Mouse (Mus musculus) cerebellum, adult 11 months (tissue): ENCODE measurements at regions not wholly inside any gene's neighbourhood (a gene's known extent, or its start where the extent isn't known, plus 50 kb on each side); places are given as distances from the start of the nearest gene placed in this dataset.
A peak's percentile ranks its signal among the peaks of the same experiment; 100 is the strongest.

Experiments used
- DNase-seq: peaks from one replicate; pipeline ENCODE4 v3.0.0; 2022

- DNase-seq, result no peak
Measured at GRCm38 (mm10) chr9:118204456-118204855, 54.5 kb upstream of the Cmc1 start.

GRCm38 (mm10) chr9:118206483-118206882, 56.5 kb upstream of the Cmc1 start:
- DNase-seq, result no peak

- DNase-seq, result no peak
Measured at GRCm38 (mm10) chr9:118219696-118220095, 69.7 kb upstream of the Cmc1 start.

GRCm38 (mm10) chr9:118221186-118221585, 71.2 kb upstream of the Cmc1 start:
- no peak for DNase-seq

- peak; percentile 62 for DNase-seq
Measured at GRCm38 (mm10) chr9:118227401-118228061, 77.6 kb upstream of the Cmc1 start.

GRCm38 (mm10) chr9:118228691-118229427, 78.9 kb upstream of the Cmc1 start:
- peak; percentile 89 for DNase-seq

GRCm38 (mm10) chr9:118240711-118241110, 90.7 kb upstream of the Cmc1 start:
- no peak for DNase-seq

GRCm38 (mm10) chr9:118246820-118247628, 97.0 kb upstream of the Cmc1 start:
- no peak for DNase-seq

- DNase-seq, result peak; percentile 62
Measured at GRCm38 (mm10) chr9:118253829-118254228, 103.9 kb upstream of the Cmc1 start.

- DNase-seq, result no peak
Measured at GRCm38 (mm10) chr9:118255200-118255733, 105.3 kb upstream of the Cmc1 start.

- DNase-seq, result no peak
Measured at GRCm38 (mm10) chr9:118255751-118256266, 105.8 kb upstream of the Cmc1 start.

- DNase-seq, result no peak
Measured at GRCm38 (mm10) chr9:118266298-118266697, 116.3 kb upstream of the Cmc1 start.

GRCm38 (mm10) chr9:118271681-118272080, 121.7 kb upstream of the Cmc1 start:
- no peak for DNase-seq

GRCm38 (mm10) chr9:118272713-118273407, 122.9 kb upstream of the Cmc1 start:
- DNase-seq, result no peak

- no peak for DNase-seq
Measured at GRCm38 (mm10) chr9:118285481-118285880, 135.5 kb upstream of the Cmc1 start.

GRCm38 (mm10) chr9:118287606-118288005, 137.6 kb upstream of the Cmc1 start:
- DNase-seq, result no peak

GRCm38 (mm10) chr9:118292836-118293235, 142.9 kb upstream of the Cmc1 start:
- no peak for DNase-seq

GRCm38 (mm10) chr9:118294011-118294410, 144.0 kb upstream of the Cmc1 start:
- DNase-seq, result peak; percentile 58

GRCm38 (mm10) chr9:118302785-118303384, 152.9 kb upstream of the Cmc1 start:
- no peak for DNase-seq

- DNase-seq, result no peak
Measured at GRCm38 (mm10) chr9:118318357-118319140, 159.5 kb upstream of the Eomes start.

- no peak for DNase-seq
Measured at GRCm38 (mm10) chr9:118323796-118324195, 154.2 kb upstream of the Eomes start.
